Mouse (Mus musculus) spleen, adult 2 months (tissue): ENCODE data around the gene A930009A15Rik. TPM values are rescaled to one million over a fixed set of nuclear protein-coding genes. Genes with fewer than 3 reads are reported as not detected.

Source experiments
- DNase-seq, 2 experiments: peaks; one replicate each; pipeline versions ENCODE4 v3.0.0 to v3.0.0-alpha.2; 2012 to 2021; ENCODE audit warnings: low spot score in 2 of 2, low read depth in 1 of 2
- H3K27ac ChIP-seq: fragments of 200-500 bp; 2 replicates; pipeline ENCODE4 v1.5.1; 2012; ENCODE audit warnings: low read length, inconsistent platforms; ENCODE audit not compliant: insufficient read depth
- H3K27me3 ChIP-seq: fragments of 200-500 bp; 2 replicates; pipeline ENCODE4 v1.6.1; 2012; ENCODE audit warnings: mild to moderate bottlenecking, moderate library complexity, low read length, inconsistent platforms; ENCODE audit not compliant: control insufficient read depth, insufficient read depth
- H3K36me3 ChIP-seq: fragments of 200-500 bp; 2 replicates; pipeline ENCODE4 v1.6.1; 2012; ENCODE audit warnings: mild to moderate bottlenecking, low read length, inconsistent platforms; ENCODE audit not compliant: control insufficient read depth, insufficient read depth
- H3K4me1 ChIP-seq: fragments of 200-500 bp; 2 replicates; pipeline ENCODE4 v1.6.1; 2011; ENCODE audit warnings: inconsistent platforms; ENCODE audit not compliant: control insufficient read depth, insufficient read depth, insufficient read length
- H3K4me3 ChIP-seq: fragments of 200-500 bp; 2 replicates; pipeline ENCODE4 v1.5.1; 2011; ENCODE audit warnings: mild to moderate bottlenecking, inconsistent platforms; ENCODE audit not compliant: insufficient read depth, insufficient read length; ENCODE audit errors: extremely low read depth
- CTCF ChIP-seq: fragments of 200-500 bp; IDR thresholded peaks from 2 replicates; pipeline ENCODE4 v1.5.1; 2011; ENCODE audit warnings: mild to moderate bottlenecking, inconsistent platforms; ENCODE audit not compliant: insufficient read depth, insufficient read length, insufficient replicate concordance; ENCODE audit errors: extremely low read depth
- POLR2A ChIP-seq: fragments of 200-500 bp; IDR thresholded peaks from 2 replicates; pipeline ENCODE4 v1.6.1; 2011; ENCODE audit warnings: low read depth, low read length, inconsistent platforms
- WGBS: fragments of 180-500 bp; shearing (Covaris S2); methylation state at CpG from one replicate; pipeline ENCODE4 v1.1.7; 2018; 5-methylcytosine and 5-hydroxymethylcytosine counted together
- polyA plus RNA-seq: library from polyadenylated mRNA; depleted of rRNA; stranded (reverse); fragments of >200 nt; gene quantifications from 2 replicates; pipeline ENCODE4 v1.2.3, GENCODE M21; 2012; rRNA removed

A930009A15Rik gene
- polyA plus RNA-seq, 1 experiment: 0.21 TPM

- H3K4me1 ChIP-seq: no peaks in the 10 kb centered on the region; the same call in 1 of the 2 replicates
- H3K4me3 ChIP-seq: no peak overlapping the region
- no peak for DNase-seq
- H3K27me3 ChIP-seq: no peaks in the 10 kb centered on the region
- H3K27ac ChIP-seq: no peak overlapping the region
- no peaks in the 10 kb centered on the region for H3K36me3 ChIP-seq
- no peak for TF ChIP-seq CTCF
- TF ChIP-seq POLR2A: no peak
- 74% methylated on average over 7 of the region's 7 CpGs for WGBS
Measured at GRCm38 (mm10) chr10:115623481-115623880, 53.7 kb downstream of the A930009A15Rik start.

GRCm38 (mm10) chr10:115623956-115624671 is 54.3 kb downstream of the A930009A15Rik start:
- WGBS: 25% methylated on average over 15 of the region's 15 CpGs
- Histone ChIP-seq H3K27ac (no peak overlapping the region), H3K4me3 (no peak overlapping the region), H3K36me3 (no peaks in the 10 kb centered on the region), H3K27me3 (no peaks in the 10 kb centered on the region), H3K4me1 (no peaks in the 10 kb centered on the region; the same call in 1 of the 2 replicates)
- TF ChIP-seq POLR2A (no peak), CTCF (no peak)
- peak in 1 of 2 experiments; percentile 11 for DNase-seq

- Histone ChIP-seq H3K4me3 (no peak overlapping the region), H3K36me3 (no peaks in the 10 kb centered on the region), H3K4me1 (no peaks in the 10 kb centered on the region; the same call in 1 of the 2 replicates), H3K27ac (no peak overlapping the region), H3K27me3 (no peaks in the 10 kb centered on the region)
- WGBS: 89% methylated on average over 2 of the region's 2 CpGs
- no peak for DNase-seq
- no peak for TF ChIP-seq CTCF
- TF ChIP-seq POLR2A: no peak
Measured at GRCm38 (mm10) chr10:115624957-115625356, 55.2 kb downstream of the A930009A15Rik start.

GRCm38 (mm10) chr10:115626678-115627077 is 56.9 kb downstream of the A930009A15Rik start:
- no peak overlapping the region for H3K27ac ChIP-seq
- TF ChIP-seq CTCF: no peak
- no peak for TF ChIP-seq POLR2A
- H3K27me3 ChIP-seq: no peaks in the 10 kb centered on the region
- H3K36me3 ChIP-seq: no peaks in the 10 kb centered on the region
- H3K4me3 ChIP-seq: no peak overlapping the region
- no peaks in the 10 kb centered on the region; the same call in 1 of the 2 replicates for H3K4me1 ChIP-seq
- WGBS: 92% methylated on average over 6 of the region's 6 CpGs
- no peak for DNase-seq

Other genes with a start within 250 kb of the A930009A15Rik start
- 9.5 and 10.4 TPM in 2 replicates for gene Tmem19, start 207.5 kb upstream of the A930009A15Rik start, polyA plus RNA-seq
- gene Thap2, start 185.5 kb upstream of the A930009A15Rik start, polyA plus RNA-seq: 3.2 and 3.6 TPM in 2 replicates
- 11.2 and 12.5 TPM in 2 replicates for gene Zfc3h1, start 185.0 kb upstream of the A930009A15Rik start, polyA plus RNA-seq
- gene Lgr5, start 17.8 kb downstream of the A930009A15Rik start, polyA plus RNA-seq: 0.12 and 0.16 TPM in 2 replicates
- 0.94 and 1.4 TPM in 2 replicates for gene Tspan8, start 246.8 kb downstream of the A930009A15Rik start, polyA plus RNA-seq